23 mouse cellular contexts compared by ENCODE assay signal in the genomic region with DNA sequence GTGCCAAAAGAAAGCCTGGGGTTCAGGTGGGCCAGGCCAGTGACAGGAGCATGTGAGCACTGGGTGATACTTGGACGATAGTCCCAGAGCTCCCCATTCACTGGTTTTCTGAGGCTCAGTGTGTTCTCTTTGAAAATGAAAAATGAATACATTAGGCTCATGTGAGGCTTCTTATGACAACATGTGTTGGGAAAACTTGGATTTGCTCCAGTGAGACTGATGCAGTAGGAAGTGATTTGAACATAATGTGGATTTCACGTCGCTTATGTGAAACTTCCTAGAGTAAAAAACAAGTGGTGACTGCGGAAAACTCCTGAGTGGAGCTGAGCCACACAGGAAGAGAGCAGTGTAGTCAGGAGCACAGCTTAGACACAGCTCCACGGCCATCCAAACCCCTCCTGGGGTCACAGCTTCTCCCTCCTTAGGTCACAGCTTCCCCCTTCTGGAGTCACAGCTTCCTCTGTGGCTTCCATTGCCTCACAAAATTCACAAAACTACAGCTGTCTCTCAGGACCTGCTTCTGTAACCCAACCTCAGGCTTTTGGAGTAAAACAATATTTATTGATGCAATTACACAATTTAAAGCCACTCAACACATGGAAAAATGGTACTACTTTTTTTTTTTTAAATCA.
DNase-seq lines count a peak whose midpoint lies in the region; ATAC-seq and TF ChIP-seq lines count a peak whose summit lies in the region.
"Had no signal": no experiment of that assay in that cellular context is flagged by ENCODE, and none has a peak within 500 bp of the region (broad histone marks: within the 10 kb centered on the region; RNA-seq: fewer than 3 reads in every experiment).

No protein-coding gene starts in this region.

- no peak overlapping the region for H3K9ac ChIP-seq in hindbrain, postnatal 0 days (replicated peaks; ENCODE audit: low read length)
- no peak overlapping the region for H3K9ac ChIP-seq in hindbrain, embryonic 14.5 days
- no peak overlapping the region for H3K9ac ChIP-seq in lung, postnatal 0 days (replicated peaks; ENCODE audit: low read depth)
- H3K9ac ChIP-seq: kidney, embryonic 15.5 days; liver, embryonic 15.5 days had no signal

- no peak overlapping the region for H3K27ac ChIP-seq in hindbrain, postnatal 0 days
- H3K27ac ChIP-seq in hindbrain, embryonic 14.5 days: no peak overlapping the region
- H3K27ac ChIP-seq in lung, postnatal 0 days (ENCODE audit: low read length): no peak overlapping the region
- H3K27ac ChIP-seq: kidney, embryonic 15.5 days; left cerebral cortex, adult 2 months; liver, embryonic 15.5 days; stomach, postnatal 0 days had no signal

- TF ChIP-seq CTCF in hindbrain, postnatal 0 days (IDR thresholded peaks at IDR 0.05; ENCODE audit: low read depth): no peak
- TF ChIP-seq CTCF in lung, postnatal 0 days (IDR thresholded peaks at IDR 0.05): no peak

- 53% methylated on average over 5 of the region's 5 CpGs for WGBS in hindbrain, postnatal 0 days
- WGBS in hindbrain, embryonic 14.5 days: 68% methylated on average over 5 of the region's 5 CpGs
- 40% methylated on average over 5 of the region's 5 CpGs for WGBS in lung, postnatal 0 days

- no peak for ATAC-seq in hindbrain, postnatal 0 days
- ATAC-seq in hindbrain, embryonic 14.5 days (ENCODE audit: low FRiP score): no peak
- ATAC-seq in lung, postnatal 0 days: no peak
- ATAC-seq in megakaryocyte progenitor cell, adult 5-6 weeks (replicated peaks; ENCODE audit: poor library complexity): peak; percentile 87
- ATAC-seq: forebrain, embryonic 16.5 days; hindbrain, embryonic 16.5 days; intestine, postnatal 0 days had no signal

- no peaks in the 10 kb centered on the region for H3K36me3 ChIP-seq in hindbrain, postnatal 0 days (ENCODE audit: insufficient read depth, low read length)
- no peaks in the 10 kb centered on the region for H3K36me3 ChIP-seq in hindbrain, embryonic 14.5 days (replicated peaks; ENCODE audit: control insufficient read depth, insufficient read depth)
- no peaks in the 10 kb centered on the region for H3K36me3 ChIP-seq in lung, postnatal 0 days (ENCODE audit: insufficient read depth, low read length)
- H3K36me3 ChIP-seq: kidney, embryonic 15.5 days; liver, embryonic 15.5 days had no signal

- TF ChIP-seq EP300 in lung, postnatal 0 days (IDR thresholded peaks at IDR 0.05): no peak

- no peaks in the 10 kb centered on the region for H3K27me3 ChIP-seq in hindbrain, postnatal 0 days (ENCODE audit: insufficient read depth, low read length)
- H3K27me3 ChIP-seq in hindbrain, embryonic 14.5 days (ENCODE audit: control insufficient read depth, insufficient read depth, low read length): no peaks in the 10 kb centered on the region
- H3K27me3 ChIP-seq in lung, postnatal 0 days (replicated peaks; ENCODE audit: insufficient read depth, low read length): no peaks in the 10 kb centered on the region
- H3K27me3 ChIP-seq: kidney, embryonic 15.5 days; liver, embryonic 15.5 days had no signal

- H3K9me3 ChIP-seq in hindbrain, postnatal 0 days (ENCODE audit: low read length): no peaks in the 10 kb centered on the region
- H3K9me3 ChIP-seq in hindbrain, embryonic 14.5 days (ENCODE audit: control insufficient read depth, low read length): no peaks in the 10 kb centered on the region
- H3K9me3 ChIP-seq in lung, postnatal 0 days (ENCODE audit: low read length): no peaks in the 10 kb centered on the region
- H3K9me3 ChIP-seq: kidney, embryonic 15.5 days; liver, embryonic 15.5 days had no signal

- peak; percentile 43 for DNase-seq in hindbrain, postnatal 0 days (ENCODE audit: low spot score)
- no peak for DNase-seq in hindbrain, embryonic 14.5 days (ENCODE audit: low spot score)
- peak; percentile 58 for DNase-seq in lung, postnatal 0 days (ENCODE audit: low spot score)
- no peak for DNase-seq in lung, postnatal 10 days
- peak; percentile 9 for DNase-seq in c-Kit-positive CD71-negative TER-119-negative erythroid progenitor cells, embryonic 14.5 days (ENCODE audit: low read depth)
- DNase-seq in adrenal gland, adult (ENCODE audit: inconsistent age in 2 of 2, low spot score in 1 of 2): no peak
- DNase-seq: adrenal gland, adult 8-10 months; cerebellum, adult 9-10 months; gastrocnemius, postnatal 25 days; heart, postnatal 36 days; kidney, postnatal 4 days; liver; thymus, adult 2 months; thymus, postnatal 4 days had no signal

- no peaks in the 10 kb centered on the region; the same call in 1 of the 2 replicates for H3K4me1 ChIP-seq in hindbrain, postnatal 0 days (ENCODE audit: insufficient read depth, low read length)
- H3K4me1 ChIP-seq in hindbrain, embryonic 14.5 days (replicated peaks; ENCODE audit: control insufficient read depth, insufficient read depth, low read length): peaks cover 5% of the 10 kb centered on the region; the same call in 1 of the 2 replicates
- H3K4me1 ChIP-seq in lung, postnatal 0 days (ENCODE audit: insufficient read depth, low read depth, low read length): no peaks in the 10 kb centered on the region
- H3K4me1 ChIP-seq: kidney, embryonic 15.5 days; liver, embryonic 15.5 days had no signal

- no peak overlapping the region for H3K4me2 ChIP-seq in hindbrain, postnatal 0 days (ENCODE audit: low read depth, low read length)
- H3K4me2 ChIP-seq in hindbrain, embryonic 14.5 days (replicated peaks): no peak overlapping the region
- no peak overlapping the region for H3K4me2 ChIP-seq in lung, postnatal 0 days (replicated peaks; ENCODE audit: low read depth, low read length)
- H3K4me2 ChIP-seq: kidney, embryonic 15.5 days; liver, embryonic 15.5 days; midbrain, embryonic 11.5 days had no signal

- no peak overlapping the region for H3K4me3 ChIP-seq in hindbrain, postnatal 0 days (ENCODE audit: low read length)
- H3K4me3 ChIP-seq in hindbrain, embryonic 14.5 days (replicated peaks; ENCODE audit: low read length): no peak overlapping the region
- no peak overlapping the region for H3K4me3 ChIP-seq in lung, postnatal 0 days (ENCODE audit: low read depth, low read length)
- H3K4me3 ChIP-seq: kidney, embryonic 15.5 days; left cerebral cortex, adult 2 months; liver, embryonic 15.5 days had no signal

Comparison
In these comparisons a context has a peak if more than half of its experiments do, and no peak if none do; other contexts are left out.
1. DNase-seq: peak in hindbrain, postnatal 0 days (single experiment), lung, postnatal 0 days (single experiment) and c-Kit-positive CD71-negative TER-119-negative erythroid progenitor cells, embryonic 14.5 days (single experiment); none in hindbrain, embryonic 14.5 days (single experiment), lung, postnatal 10 days (single experiment) and adrenal gland, adult (0 of 2).